Mouse (Mus musculus) adrenal gland, adult 2 months (tissue): ENCODE results near the gene Trim33. TPM values are rescaled to one million over a fixed set of nuclear protein-coding genes. Genes with fewer than 3 reads are reported as not detected.
A peak's percentile ranks its signal among the peaks of the same experiment; 100 is the strongest.

Source experiments
- DNase-seq: peaks from one replicate; pipeline ENCODE4 v3.0.0; 2021
- long read RNA-seq: library from polyadenylated mRNA; stranded (forward); transcript quantifications from one replicate; pipeline ENCODE4 v2.0.0, GENCODE M21; 2021
- polyA plus RNA-seq: library from polyadenylated mRNA; depleted of rRNA; stranded (reverse); fragments of >200 nt; gene quantifications from 2 replicates; pipeline ENCODE4 v1.2.3, GENCODE M21; 2012; rRNA removed
- total RNA-seq, 2 experiments: library from RNA; stranded (reverse); gene quantifications; 2 replicates each; pipeline ENCODE4 v1.2.3; 2021

Trim33 gene
- total RNA-seq: 10 to 100 TPM; 30.8 to 44.2 TPM
- polyA plus RNA-seq: 5.3 and 6.3 TPM in 2 replicates
- long read RNA-seq, full-length matches to known transcripts: 6 of 6 reads
- long read RNA-seq, partial matches to known transcripts: 0 of 6 reads
- long read RNA-seq, other reads (novel, unspliced or antisense): 0 of 6 reads

- peak; percentile 94 for DNase-seq
Observed at GRCm38 (mm10) chr3:103279182-103280149, at the start of gene Trim33. Trim33 (plus strand) TSS chr3:103279293.

GRCm38 (mm10) chr3:103232398-103232797 is 46.7 kb upstream of the Trim33 start:
- no peak for DNase-seq

- peak; percentile 45 for DNase-seq
Observed at GRCm38 (mm10) chr3:103241524-103241923, 37.6 kb upstream of the Trim33 start.

GRCm38 (mm10) chr3:103242156-103242555 is 36.9 kb upstream of the Trim33 start:
- no peak for DNase-seq

GRCm38 (mm10) chr3:103243491-103243890 is 35.6 kb upstream of the Trim33 start:
- no peak for DNase-seq

- DNase-seq: no peak
Observed at GRCm38 (mm10) chr3:103246627-103247260, 32.3 kb upstream of the Trim33 start.

- no peak for DNase-seq
Observed at GRCm38 (mm10) chr3:103256089-103256819, 22.8 kb upstream of the Trim33 start.

GRCm38 (mm10) chr3:103262802-103263417 is 16.2 kb upstream of the Trim33 start:
- DNase-seq: peak; percentile 78

GRCm38 (mm10) chr3:103278561-103279181 is 422 bp upstream of the Trim33 start:
- DNase-seq: no peak

GRCm38 (mm10) chr3:103280241-103280761 is 1.2 kb downstream of the Trim33 start:
- peak; percentile 77 for DNase-seq

GRCm38 (mm10) chr3:103280875-103281274 is 1.8 kb downstream of the Trim33 start:
- no peak for DNase-seq

GRCm38 (mm10) chr3:103288761-103289160 is 9.7 kb downstream of the Trim33 start:
- peak; percentile 71 for DNase-seq

GRCm38 (mm10) chr3:103291087-103291486 is 12.0 kb downstream of the Trim33 start:
- DNase-seq: no peak

- DNase-seq: no peak
Observed at GRCm38 (mm10) chr3:103305411-103305982, 26.4 kb downstream of the Trim33 start.

GRCm38 (mm10) chr3:103309252-103309651 is 30.2 kb downstream of the Trim33 start:
- DNase-seq: no peak

- no peak for DNase-seq
Observed at GRCm38 (mm10) chr3:103309750-103310149, 30.7 kb downstream of the Trim33 start.

GRCm38 (mm10) chr3:103314291-103314690 is 35.2 kb downstream of the Trim33 start:
- no peak for DNase-seq

GRCm38 (mm10) chr3:103335371-103335770 is 56.3 kb downstream of the Trim33 start:
- no peak for DNase-seq

- DNase-seq: no peak
Observed at GRCm38 (mm10) chr3:103346658-103347057, 67.6 kb downstream of the Trim33 start.

- no peak for DNase-seq
Observed at GRCm38 (mm10) chr3:103353518-103353917, 74.4 kb downstream of the Trim33 start.
